Mouse (Mus musculus): Measurements from ENCODE around the gene Shc1.

Shc1 gene

DNA sequence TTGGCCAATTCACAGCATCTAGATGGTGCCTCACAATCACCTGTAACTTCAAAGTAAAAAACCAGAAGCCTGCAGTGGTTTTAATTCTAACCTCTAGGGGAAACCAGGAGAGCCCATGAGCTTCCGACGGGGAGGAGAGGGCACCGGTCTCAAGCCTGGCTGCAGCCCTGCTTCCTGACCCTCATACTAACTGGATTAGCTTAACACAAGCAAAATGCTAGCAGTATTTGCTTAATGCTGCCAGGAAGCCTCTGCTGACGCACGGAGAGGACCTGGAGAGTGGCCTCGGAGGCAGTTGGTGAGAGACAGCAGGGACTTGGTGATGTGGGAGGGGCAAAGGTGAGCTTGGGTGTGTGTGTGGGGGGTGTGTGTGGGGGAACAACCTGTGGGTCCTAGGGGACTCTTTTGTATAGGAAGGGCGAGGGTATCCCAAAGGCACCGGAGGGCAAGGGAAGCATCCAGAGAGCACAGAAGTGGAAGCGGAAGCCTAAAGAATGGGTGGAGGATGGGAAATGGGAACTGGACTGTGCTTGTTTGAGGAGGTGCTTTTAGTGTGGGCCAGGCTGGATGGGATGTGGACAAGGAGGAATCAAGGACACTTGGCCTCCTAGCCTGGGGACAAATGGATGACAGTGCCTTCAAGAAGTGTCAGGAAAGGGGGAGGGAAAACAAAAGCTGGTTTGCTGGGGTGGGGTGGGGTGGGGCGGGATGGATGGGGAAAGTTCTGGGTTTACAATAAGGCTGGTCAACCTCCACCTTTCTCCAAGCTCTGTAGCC is 36.3 kb downstream of the Shc1 start, which contains the start of gene Pmvk:
Gene Pmvk (plus strand): TSS at position 141 of the 777 bp plus-strand sequence.
- DNase-seq, result no peak

DNA sequence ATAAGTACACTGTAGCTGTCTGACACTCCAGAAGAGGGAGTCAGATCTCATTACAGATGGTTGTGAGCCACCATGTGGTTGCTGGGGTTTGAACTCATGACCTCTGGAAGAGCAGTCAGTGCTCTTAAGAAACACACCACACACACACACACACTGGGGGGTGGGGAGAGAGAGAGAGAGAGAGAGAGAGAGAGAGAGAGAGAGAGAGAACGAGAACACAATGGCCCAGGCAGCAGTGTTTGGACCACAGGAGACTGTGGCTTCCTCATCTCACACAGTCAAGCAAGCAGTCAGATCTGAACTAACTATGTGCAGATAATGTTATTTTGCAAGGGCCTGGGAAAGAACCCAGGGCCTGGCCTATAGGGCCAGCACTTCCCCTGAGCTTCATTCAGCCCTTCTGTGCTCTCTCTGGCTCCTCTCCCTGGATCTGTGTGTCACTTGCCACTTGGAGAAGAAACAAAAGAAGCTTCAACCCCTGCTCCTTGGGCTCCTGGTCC is 37.6 kb downstream of the Shc1 start:
- DNase-seq, result no peak

DNA sequence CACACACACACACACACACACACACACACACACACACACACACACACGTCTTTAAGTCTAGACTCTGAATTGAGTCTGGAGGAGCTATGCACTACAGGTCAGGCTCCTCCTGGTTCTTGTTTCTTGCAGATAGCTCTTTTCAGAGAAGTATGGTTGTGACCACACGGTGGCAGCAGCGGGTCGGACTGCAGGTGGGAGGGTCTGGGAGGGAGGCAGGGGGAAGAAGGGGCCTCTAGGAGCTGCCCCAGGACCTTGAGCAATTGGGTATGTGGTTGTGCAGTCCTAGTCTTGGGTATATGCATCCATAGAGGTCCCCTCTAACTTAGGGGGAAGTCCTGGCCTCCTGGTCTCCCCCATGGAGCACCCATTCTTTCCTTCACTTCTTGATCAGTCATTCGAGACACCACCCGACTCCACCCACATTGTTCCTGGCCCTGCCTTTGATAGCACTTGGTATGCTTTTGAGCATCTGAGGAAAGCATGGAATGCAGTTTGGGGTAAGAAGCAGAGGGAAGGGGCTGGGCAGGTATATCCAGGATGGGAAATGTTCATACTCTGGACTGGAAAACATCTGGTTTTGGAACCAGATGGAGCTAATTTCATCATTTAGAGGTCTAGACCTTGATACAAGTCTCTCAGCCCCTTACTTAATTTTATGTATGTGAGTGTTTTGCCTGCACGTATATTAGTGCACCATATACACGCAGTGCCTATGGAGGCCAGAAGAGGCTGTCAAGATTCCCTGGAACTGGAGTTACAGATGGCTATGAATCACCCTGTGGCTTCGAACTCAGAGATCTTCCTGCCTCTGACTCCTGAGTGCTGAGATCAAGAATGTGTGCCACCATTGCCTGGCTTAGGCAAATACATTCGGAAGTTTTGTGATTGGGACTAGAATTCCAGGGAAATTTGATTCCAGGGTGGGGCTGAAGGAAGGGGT is 38.8 kb downstream of the Shc1 start:
- DNase-seq, result peak; percentile 54 to 77

DNA sequence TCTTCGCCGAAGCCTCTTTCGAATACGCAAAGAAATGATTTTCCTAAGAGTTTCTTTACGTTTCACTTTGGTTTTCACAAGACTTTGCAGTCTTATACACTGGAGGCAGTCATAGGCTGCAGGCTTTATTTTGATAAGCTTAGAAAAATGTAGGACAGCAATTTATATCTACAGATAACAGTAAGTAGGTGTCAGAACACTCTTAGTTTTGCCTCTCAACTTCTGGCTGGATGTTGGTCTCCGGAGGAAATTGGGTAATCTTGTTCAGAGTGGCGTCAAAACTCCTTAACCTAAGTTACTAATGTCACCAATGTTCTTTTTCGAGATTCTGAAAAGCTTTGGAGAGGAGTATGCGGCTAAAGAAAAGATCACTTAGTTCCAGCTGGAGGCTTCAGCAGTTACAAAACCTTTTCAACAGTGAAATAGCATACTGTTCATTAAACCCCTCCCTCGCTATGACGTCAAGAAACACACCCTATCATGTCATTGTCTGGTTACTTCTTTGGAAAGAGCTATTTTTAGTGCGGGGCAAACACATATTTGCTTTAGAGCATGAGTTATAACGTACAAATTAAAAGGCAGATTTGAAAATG is 40.2 kb downstream of the Shc1 start:
- no peak for DNase-seq

DNA sequence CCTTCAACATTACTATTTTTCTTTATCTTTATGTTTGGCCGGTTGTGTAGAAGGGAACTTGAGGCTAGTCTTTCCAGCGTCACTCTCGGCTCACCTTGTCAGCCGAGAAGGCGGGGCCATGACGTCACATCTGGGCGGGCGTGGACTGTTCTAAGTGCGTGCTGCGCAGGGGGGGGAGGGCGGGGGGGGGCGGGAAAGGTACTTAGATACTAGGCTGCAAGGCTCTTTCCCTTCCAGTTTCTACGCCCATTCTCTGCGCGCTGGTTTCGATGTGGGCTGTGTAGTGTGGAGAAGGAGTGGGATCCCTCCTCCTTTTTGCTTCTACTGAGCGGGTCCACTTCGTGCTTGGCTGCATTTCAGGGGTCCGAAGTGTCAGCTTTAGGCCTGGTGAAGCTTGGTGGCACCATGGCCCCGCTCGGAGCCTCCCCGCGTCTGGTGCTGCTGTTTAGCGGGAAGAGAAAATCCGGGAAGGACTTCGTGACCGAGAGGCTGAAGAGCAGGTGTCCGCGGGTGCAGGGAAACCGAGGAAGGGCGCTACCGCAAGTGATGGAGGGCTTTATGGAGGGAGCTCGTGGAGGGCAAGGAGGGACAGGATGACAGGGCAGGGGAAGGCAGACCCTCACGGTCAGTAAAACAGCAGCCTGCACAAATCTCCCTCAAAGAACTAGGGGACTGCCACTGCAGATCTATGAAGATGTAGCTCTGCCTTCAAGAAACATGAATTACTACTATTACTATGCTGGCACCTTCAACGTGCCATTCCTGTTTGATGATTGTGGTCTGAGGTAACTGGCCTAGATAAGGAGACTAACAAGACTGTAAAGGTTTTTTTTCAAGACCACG is 40.9 kb downstream of the Shc1 start:
- peak; percentile 92 to 94 for DNase-seq

DNA sequence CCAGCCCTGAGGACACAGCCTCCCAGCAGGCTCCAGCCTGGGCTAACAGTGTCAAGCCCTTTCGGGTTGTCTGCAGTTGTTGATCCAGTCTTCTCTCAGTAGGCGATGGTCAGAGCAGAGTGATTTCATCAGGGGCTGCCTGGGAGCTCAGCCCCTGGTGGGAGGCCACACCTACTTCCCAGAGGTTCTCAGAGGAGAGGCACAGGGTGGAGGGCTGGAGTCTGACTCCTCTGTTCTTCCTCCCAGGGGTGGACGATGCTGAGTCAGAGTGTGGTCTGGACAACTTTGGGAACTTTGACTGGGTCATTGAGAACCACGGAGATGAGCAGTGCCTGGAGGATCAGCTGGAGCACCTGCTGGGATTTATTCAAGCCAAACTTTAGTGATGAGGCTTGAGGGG is 50.0 kb downstream of the Shc1 start:
- no peak for DNase-seq

DNA sequence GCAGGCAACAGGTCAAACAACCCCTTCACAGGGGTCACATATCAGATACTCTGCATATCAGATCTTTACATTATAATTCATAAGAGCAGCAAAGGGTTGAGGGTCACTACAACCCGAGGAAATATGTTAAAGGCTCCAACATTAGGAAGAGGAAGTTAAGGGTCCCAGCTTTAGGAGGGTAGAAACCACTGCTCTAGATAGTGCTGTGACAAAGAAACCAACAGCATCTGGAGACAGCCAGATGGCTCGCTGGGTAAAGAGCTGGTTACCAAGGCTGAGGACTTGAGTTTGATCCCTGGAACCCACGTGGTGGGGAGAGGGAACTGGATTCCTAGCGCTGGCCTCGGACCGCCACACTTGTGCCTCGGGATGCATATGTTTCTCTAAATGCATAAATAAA is 54.0 kb downstream of the Shc1 start:
- DNase-seq, result no peak

DNA sequence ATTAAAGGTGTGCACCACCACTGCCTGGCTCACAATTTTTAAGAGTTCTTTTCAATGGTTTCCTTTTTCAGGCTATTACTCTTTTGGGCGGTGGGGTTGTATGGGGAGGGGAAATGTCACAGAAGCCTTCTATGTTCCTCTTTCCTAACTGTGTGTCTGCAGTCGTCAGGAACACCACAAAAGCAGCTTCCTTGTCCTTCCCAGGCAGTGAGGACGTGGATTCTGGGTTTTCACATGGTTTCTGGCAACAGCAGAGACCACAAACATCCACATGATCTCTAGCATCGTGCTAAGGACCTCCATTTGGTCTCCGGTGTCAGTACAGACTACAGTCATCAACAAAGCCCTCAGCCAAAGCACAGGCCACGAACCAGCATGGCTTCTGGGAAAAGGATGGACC is 55.6 kb downstream of the Shc1 start:
- no peak for DNase-seq

DNA sequence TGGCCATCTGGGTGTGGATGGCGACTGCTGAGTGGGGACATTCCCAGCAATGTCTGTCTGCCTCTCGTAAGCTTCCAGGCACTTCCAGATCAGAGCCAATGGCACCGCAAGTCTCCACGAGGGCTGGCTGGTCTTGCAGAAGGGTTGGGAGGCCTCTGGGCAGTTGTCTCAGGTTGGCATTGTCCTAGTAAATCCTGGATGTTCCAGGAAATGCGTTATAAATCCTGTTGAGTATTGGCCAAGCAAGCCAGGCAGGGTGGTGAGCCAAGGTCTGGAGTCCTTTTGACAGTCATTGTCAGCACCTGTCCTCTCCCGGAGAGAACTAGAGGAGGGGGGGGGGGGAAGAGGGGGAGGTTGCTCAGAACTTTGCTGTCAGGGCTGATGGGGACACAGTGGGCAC is 60.8 kb downstream of the Shc1 start:
- no peak for DNase-seq

All from kidney, adult 8-10 months (tissue).